Mouse (Mus musculus) spleen, adult 2 months (tissue): ENCODE measurements around the gene Hus1.

ENCODE experiments used
- CTCF ChIP-seq: fragments of 200-500 bp; IDR thresholded peaks from 2 replicates; pipeline ENCODE4 v1.5.1; 2011; ENCODE audit warnings: mild to moderate bottlenecking, inconsistent platforms; ENCODE audit not compliant: insufficient read depth, insufficient read length, insufficient replicate concordance; ENCODE audit errors: extremely low read depth
- POLR2A ChIP-seq: fragments of 200-500 bp; IDR thresholded peaks from 2 replicates; pipeline ENCODE4 v1.6.1; 2011; ENCODE audit warnings: low read depth, low read length, inconsistent platforms

- TF ChIP-seq CTCF (no peak), POLR2A (no peak)
Measured at GRCm38 (mm10) chr11:8958572-8958971, 52.4 kb downstream of the Hus1 start.
